Mouse (Mus musculus): ENCODE data around the gene H2-DMb1.

DNA sequence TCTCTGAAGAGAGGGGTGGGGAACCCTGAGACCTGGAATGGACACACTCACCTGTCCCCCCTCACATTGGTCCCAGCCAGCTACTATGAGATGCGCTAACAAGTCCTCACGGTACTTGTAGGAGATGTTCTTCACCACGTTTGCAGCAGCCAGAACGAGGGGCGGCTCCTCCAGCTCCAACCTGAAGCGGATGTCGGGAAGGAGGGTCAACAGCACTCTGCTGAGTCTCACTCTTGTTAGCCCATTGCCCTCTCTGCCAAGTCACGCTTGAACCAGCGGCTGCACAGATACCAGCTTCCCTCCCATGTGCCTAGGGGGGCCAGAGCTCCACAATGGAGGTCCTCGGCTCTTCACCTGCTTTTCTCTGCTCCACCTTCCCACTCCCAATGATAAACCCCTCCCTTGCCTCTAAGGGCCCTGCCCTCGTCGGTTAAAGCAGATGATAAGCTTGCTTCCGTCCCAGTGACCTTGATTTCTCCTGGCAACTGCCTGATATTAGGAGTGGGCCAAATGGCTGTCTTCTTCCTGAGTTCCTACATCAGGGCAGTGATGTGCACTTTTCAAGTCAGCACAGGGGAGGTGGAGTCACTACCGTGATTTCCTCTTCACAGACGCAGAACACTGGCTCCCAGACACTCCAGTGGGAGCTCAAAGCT is 30.8 kb downstream of the H2-DMb1 start:
- TF ChIP-seq CTCF (conservative IDR thresholded peaks at IDR 0.05; ENCODE audit: low read length), result no peak
- TF ChIP-seq NANOG (IDR thresholded peaks at IDR 0.05; ENCODE audit: borderline replicate concordance, low read length), result no peak
- no peak for TF ChIP-seq POU5F1 (IDR thresholded peaks at IDR 0.05; ENCODE audit: borderline replicate concordance, low read length)
